Mouse (Mus musculus) intestine, embryonic 16.5 days (tissue): ENCODE measurements at regions not wholly inside any gene's neighbourhood (a gene's known extent, or its start where the extent isn't known, plus 50 kb on each side); places are given as distances from the start of the nearest gene placed in this dataset.
"Not testable (repeated sequence)": the region's sequence is repeated elsewhere in the genome, so short reads cannot be mapped to it uniquely, and the experiment has no call there.

Source experiments
- ATAC-seq: fragments of 200-750 bp; cut with Nextera tagmentation; 2 replicates; pipeline ENCODE4 v1.8.0; 2017; ENCODE audit warnings: moderate TSS enrichment, moderate library complexity
- H3K27ac ChIP-seq: fragments of 300-500 bp; sonication (generic); 2 replicates; pipeline ENCODE4 v1.5.1; 2014; ENCODE audit warnings: mild to moderate bottlenecking, low read length
- H3K27me3 ChIP-seq: fragments of 300-500 bp; sonication (generic); replicated peaks from 2 replicates; pipeline ENCODE4 v1.6.1; 2014; ENCODE audit warnings: low read length, control low read depth, mixed read lengths; ENCODE audit not compliant: control insufficient read depth, insufficient read depth
- H3K36me3 ChIP-seq: fragments of 300-500 bp; sonication (generic); 2 replicates; pipeline ENCODE4 v1.6.1; 2014; ENCODE audit warnings: low read length, control low read depth; ENCODE audit not compliant: control insufficient read depth, insufficient read depth
- H3K4me1 ChIP-seq: fragments of 300-500 bp; sonication (generic); 2 replicates; pipeline ENCODE4 v1.6.1; 2014; ENCODE audit warnings: low read length, control low read depth, mixed read lengths; ENCODE audit not compliant: control insufficient read depth, insufficient read depth
- H3K4me2 ChIP-seq: fragments of 300-500 bp; sonication (generic); 2 replicates; pipeline ENCODE4 v1.6.1; 2014; ENCODE audit warnings: low read depth, low read length, control low read depth
- H3K4me3 ChIP-seq: fragments of 300-500 bp; sonication (generic); 2 replicates; pipeline ENCODE4 v1.5.1; 2014; ENCODE audit warnings: mild to moderate bottlenecking, low read length
- H3K9ac ChIP-seq: fragments of 300-500 bp; sonication (generic); 2 replicates; pipeline ENCODE4 v1.6.1; 2014; ENCODE audit warnings: low read depth, low read length
- H3K9me3 ChIP-seq: fragments of 300-500 bp; sonication (generic); 2 replicates; pipeline ENCODE4 v1.6.1; 2016; ENCODE audit warnings: low read length, control low read depth; ENCODE audit not compliant: control insufficient read depth
- WGBS: fragments of 180-500 bp; shearing (Covaris S2); extraction: QIAGEN DNeasy Blood & Tissue Kit; methylation state at CpG from one replicate; pipeline ENCODE4 v1.1.7; 2014; 5-methylcytosine and 5-hydroxymethylcytosine counted together

GRCm38 (mm10) chr12:113701841-113702240, 158.1 kb downstream of the Adam6a start:
- H3K4me3 ChIP-seq, H3K27me3 ChIP-seq, ATAC-seq, H3K4me1 ChIP-seq, H3K36me3 ChIP-seq, H3K9me3 ChIP-seq, H3K9ac ChIP-seq, H3K4me2 ChIP-seq, H3K27ac ChIP-seq: not testable (repeated sequence)
- 54% methylated on average over 5 of the region's 5 CpGs for WGBS

DNA sequence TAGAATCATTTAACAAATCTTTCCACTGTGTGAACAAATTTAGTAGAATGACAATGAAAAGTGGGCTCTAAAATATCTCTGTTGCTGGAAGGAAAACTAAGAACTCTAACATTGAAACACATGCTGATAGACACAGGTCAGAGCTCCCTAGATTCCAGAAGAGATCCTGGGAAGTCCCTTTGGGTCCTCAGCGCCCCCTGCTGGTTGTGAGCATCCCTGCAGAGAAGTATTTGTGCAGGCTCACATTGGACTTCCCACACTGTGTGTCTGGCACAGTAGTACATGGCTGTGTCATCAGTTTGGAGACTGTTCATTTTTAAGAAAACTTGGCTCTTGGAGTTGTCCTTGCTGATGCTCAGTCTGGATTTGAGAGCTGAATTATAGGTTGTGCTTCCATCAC, 172.7 kb downstream of the Adam6a start:
- 4% methylated on average over 1 of the region's 1 CpGs for WGBS
- not testable (repeated sequence) for H3K27ac ChIP-seq, ATAC-seq

GRCm38 (mm10) chr12:113735847-113736246, 192.1 kb downstream of the Adam6a start:
- Histone ChIP-seq H3K4me2 (no peak overlapping the region), H3K4me1 (no peaks in the 10 kb centered on the region), H3K9me3 (no peaks in the 10 kb centered on the region), H3K4me3 (no peak overlapping the region), H3K36me3 (no peaks in the 10 kb centered on the region), H3K27ac (no peak overlapping the region), H3K9ac (no peak overlapping the region), H3K27me3 (no peaks in the 10 kb centered on the region)
- WGBS: 56% methylated on average over 4 of the region's 4 CpGs
- ATAC-seq: no peak

More for the DNA sequence above, 172.7 kb downstream of the Adam6a start:
- not testable (repeated sequence) for H3K4me2 ChIP-seq, H3K4me1 ChIP-seq, H3K27me3 ChIP-seq, H3K4me3 ChIP-seq, H3K9me3 ChIP-seq, H3K36me3 ChIP-seq, H3K9ac ChIP-seq

DNA sequence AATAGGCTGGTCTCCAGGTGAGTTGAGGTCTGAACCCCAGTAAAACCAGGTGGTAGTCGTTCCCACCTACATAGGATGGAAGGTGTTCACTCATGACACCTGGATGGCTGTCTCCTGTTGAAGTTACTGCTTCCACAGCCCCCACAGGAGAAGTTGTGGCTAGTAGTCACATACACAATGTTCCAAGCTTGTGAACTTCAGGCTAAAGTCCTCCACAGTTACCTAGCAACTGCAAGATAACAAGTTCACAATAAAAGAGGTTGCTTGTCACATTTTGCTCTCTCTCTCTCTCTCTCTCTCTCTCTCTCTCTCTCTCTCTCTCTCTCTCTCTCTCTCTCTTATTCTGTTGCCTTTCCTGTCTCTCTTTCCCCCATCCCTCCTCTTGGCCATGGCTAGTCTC, 202.6 kb downstream of the Adam6a start:
- ATAC-seq: peak; percentile 85
- Histone ChIP-seq H3K36me3 (no peaks in the 10 kb centered on the region), H3K27me3 (no peaks in the 10 kb centered on the region), H3K4me3 (no peak overlapping the region), H3K4me1 (no peaks in the 10 kb centered on the region), H3K4me2 (no peak overlapping the region), H3K27ac (no peak overlapping the region), H3K9ac (no peak overlapping the region), H3K9me3 (no peaks in the 10 kb centered on the region)
- WGBS: 65% methylated on average over 1 of the region's 1 CpGs

GRCm38 (mm10) chr12:113747987-113748386, 204.3 kb downstream of the Adam6a start:
- no peaks in the 10 kb centered on the region for H3K36me3 ChIP-seq
- no peak overlapping the region for H3K27ac ChIP-seq
- H3K9ac ChIP-seq: no peak overlapping the region

GRCm38 (mm10) chr12:113769587-113769986, 225.9 kb downstream of the Adam6a start:
- Histone ChIP-seq H3K4me2 (no peak overlapping the region), H3K27ac (no peak overlapping the region), H3K36me3 (no peaks in the 10 kb centered on the region), H3K4me1 (no peaks in the 10 kb centered on the region), H3K27me3 (no peaks in the 10 kb centered on the region), H3K9ac (no peak overlapping the region), H3K9me3 (no peaks in the 10 kb centered on the region), H3K4me3 (no peak overlapping the region)
- WGBS: 38% methylated on average over 1 of the region's 1 CpGs
- ATAC-seq: no peak

More at GRCm38 (mm10) chr12:113747987-113748386, 204.3 kb downstream of the Adam6a start:
- no peak overlapping the region for H3K4me2 ChIP-seq
- H3K4me3 ChIP-seq: no peak overlapping the region
- no peaks in the 10 kb centered on the region for H3K4me1 ChIP-seq
- no peaks in the 10 kb centered on the region for H3K27me3 ChIP-seq
- ATAC-seq: peak; percentile 73
- no peaks in the 10 kb centered on the region for H3K9me3 ChIP-seq

GRCm38 (mm10) chr12:113795876-113796275, 252.2 kb downstream of the Adam6a start:
- not testable (repeated sequence) for H3K4me1 ChIP-seq, H3K4me2 ChIP-seq, H3K36me3 ChIP-seq, H3K27me3 ChIP-seq, ATAC-seq, H3K9me3 ChIP-seq, H3K4me3 ChIP-seq, H3K9ac ChIP-seq, H3K27ac ChIP-seq
- 0% methylated on average over 1 of the region's 1 CpGs for WGBS

DNA sequence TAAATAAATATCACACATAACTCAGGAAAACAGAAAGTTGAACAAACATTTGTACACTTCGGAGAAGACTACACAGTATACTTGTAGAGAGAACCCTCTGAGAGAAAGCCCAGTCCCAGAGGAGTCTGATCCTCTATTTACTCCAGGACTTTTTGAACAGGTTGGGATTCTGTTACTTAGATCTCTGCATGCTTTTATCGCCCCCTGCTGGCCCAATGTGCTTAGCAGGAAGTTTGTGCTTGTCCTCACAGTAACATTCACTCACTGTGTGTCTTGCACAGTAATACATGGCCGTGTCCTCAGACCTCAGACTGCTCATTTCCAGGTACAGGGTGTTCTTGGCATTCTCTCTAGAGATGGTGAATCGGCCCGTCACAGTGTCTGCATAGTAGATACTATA, 282.7 kb downstream of the Adam6a start:
- H3K4me3 ChIP-seq: no peak overlapping the region
- ATAC-seq: no peak
- WGBS: 62% methylated on average over 5 of the region's 5 CpGs

DNA sequence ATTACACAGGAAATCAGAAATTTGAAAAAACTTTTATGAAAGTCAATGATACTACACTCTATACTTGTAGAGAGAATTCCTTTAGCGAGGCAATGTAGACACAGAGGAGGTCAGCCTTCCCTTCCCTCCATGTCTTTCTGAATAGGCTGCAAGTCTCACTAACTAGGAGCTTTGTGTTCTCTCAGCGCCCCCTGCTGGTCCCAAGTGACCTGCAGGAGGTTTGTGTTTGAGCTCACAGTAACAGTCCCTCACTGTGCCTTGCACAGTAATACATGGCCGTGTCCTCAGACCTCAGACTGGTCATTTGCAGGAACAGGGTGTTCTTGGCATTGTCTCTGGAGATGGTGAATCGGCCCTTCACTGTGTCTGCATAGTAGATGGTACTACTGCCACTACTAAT, 315.2 kb downstream of the Adam6a start:
- H3K4me3 ChIP-seq: no peak overlapping the region
- ATAC-seq: no peak
- 41% methylated on average over 4 of the region's 4 CpGs for WGBS
- H3K9me3 ChIP-seq: no peaks in the 10 kb centered on the region
- H3K36me3 ChIP-seq: no peaks in the 10 kb centered on the region
- H3K4me2 ChIP-seq: no peak overlapping the region
- H3K27me3 ChIP-seq: no peaks in the 10 kb centered on the region
- H3K27ac ChIP-seq: no peak overlapping the region
- no peak overlapping the region for H3K9ac ChIP-seq
- H3K4me1 ChIP-seq: no peaks in the 10 kb centered on the region

More for the DNA sequence above, 282.7 kb downstream of the Adam6a start:
- H3K27me3 ChIP-seq: no peaks in the 10 kb centered on the region
- no peak overlapping the region for H3K4me2 ChIP-seq
- H3K27ac ChIP-seq: no peak overlapping the region
- H3K4me1 ChIP-seq: no peaks in the 10 kb centered on the region
- H3K36me3 ChIP-seq: no peaks in the 10 kb centered on the region
- H3K9ac ChIP-seq: no peak overlapping the region
- H3K9me3 ChIP-seq: 0 out of 2 replicates have a peak, but pooled peaks cover 4% of the 10 kb centered on the region

GRCm38 (mm10) chr12:113878826-113879225, 335.1 kb downstream of the Adam6a start:
- 21% methylated on average over 2 of the region's 2 CpGs for WGBS
- Histone ChIP-seq H3K4me3 (no peak overlapping the region), H3K27ac (no peak overlapping the region), H3K9me3 (no peaks in the 10 kb centered on the region), H3K27me3 (no peaks in the 10 kb centered on the region), H3K4me1 (no peaks in the 10 kb centered on the region), H3K4me2 (no peak overlapping the region), H3K36me3 (no peaks in the 10 kb centered on the region), H3K9ac (no peak overlapping the region)
- ATAC-seq: no peak
